Mouse (Mus musculus) forebrain, embryonic 16.5 days (tissue): ENCODE data around the gene Serpina3b. TPM values are rescaled to one million over a fixed set of nuclear protein-coding genes. Genes with fewer than 3 reads are reported as not detected.

Experiments used
- polyA plus RNA-seq: library from polyadenylated mRNA; unstranded; fragments of >200 nt; fragmentation: Nextera tagmentation; extraction: Ambion mirVana; gene quantifications from 2 replicates; pipeline ENCODE4 v1.2.1, GENCODE M21; 2015

The Serpina3b gene
- polyA plus RNA-seq, 1 experiment from 2014 or later: 0.10 TPM

Other genes with a start within 250 kb of the Serpina3b start
- not detected in 2 replicates for gene Serpina1c, start 223.1 kb upstream of the Serpina3b start, polyA plus RNA-seq
- not detected in 2 replicates for gene Serpina1e, start 169.0 kb upstream of the Serpina3b start, polyA plus RNA-seq
- not detected in 2 replicates for gene Serpina11, start 138.0 kb upstream of the Serpina3b start, polyA plus RNA-seq
- 0.15 TPM in 1 of 2 replicates, not detected in the other for gene Serpina9, start 114.2 kb upstream of the Serpina3b start, polyA plus RNA-seq
- not detected in 2 replicates for gene Serpina12, start 83.6 kb upstream of the Serpina3b start, polyA plus RNA-seq
- gene Serpina5, start 26.9 kb upstream of the Serpina3b start, polyA plus RNA-seq: not detected in 2 replicates
- not detected in 2 replicates for gene Serpina3a, start 15.3 kb upstream of the Serpina3b start, polyA plus RNA-seq
- not detected in 2 replicates for gene Serpina3c, start 25.9 kb downstream of the Serpina3b start, polyA plus RNA-seq
- gene Serpina3f, start 86.5 kb downstream of the Serpina3b start, polyA plus RNA-seq: 0.20 TPM in 1 of 2 replicates, not detected in the other
- not detected in 2 replicates for gene Serpina3g, start 108.2 kb downstream of the Serpina3b start, polyA plus RNA-seq
- not detected in 2 replicates for gene Serpina3i, start 135.1 kb downstream of the Serpina3b start, polyA plus RNA-seq
- not detected in 2 replicates for gene Serpina3j, start 186.6 kb downstream of the Serpina3b start, polyA plus RNA-seq
- not detected in 2 replicates for gene Serpina3k, start 210.5 kb downstream of the Serpina3b start, polyA plus RNA-seq
- gene Serpina3m, start 210.5 kb downstream of the Serpina3b start, polyA plus RNA-seq: not detected in 2 replicates